In the genomic region with DNA sequence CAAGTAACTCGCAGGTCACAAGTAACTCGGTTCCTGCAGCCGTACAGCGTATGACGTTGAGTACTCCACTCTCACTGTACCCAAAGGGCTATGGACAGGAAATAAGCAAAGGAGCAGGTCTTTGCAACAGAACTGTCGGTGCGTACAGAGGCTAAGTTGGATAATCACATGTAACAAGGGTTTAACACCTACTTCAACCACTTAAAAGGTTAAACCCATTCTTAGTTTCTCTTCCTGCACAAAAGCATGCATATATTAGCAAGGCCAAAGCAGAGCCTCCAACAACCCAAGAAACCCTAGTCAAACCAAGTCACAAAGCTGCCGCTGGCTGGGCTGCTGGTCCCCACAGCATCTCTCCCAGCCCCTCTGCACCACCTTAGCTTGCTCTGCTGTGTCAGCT, we compare ENCODE assay signal across 14 mouse cellular contexts. TPM values are rescaled to one million over a fixed set of nuclear protein-coding genes. Genes with fewer than 3 reads are reported as not detected.
DNase-seq lines count a peak whose midpoint lies in the region; ATAC-seq lines count a peak whose summit lies in the region.
"Had no signal": no experiment of that assay in that cellular context is flagged by ENCODE, and none has a peak within 500 bp of the region (broad histone marks: within the 10 kb centered on the region; RNA-seq: fewer than 3 reads in every experiment).

No protein-coding gene starts in this region.

- ATAC-seq in forebrain, embryonic 13.5 days = no peak
- no peak for ATAC-seq in forebrain, embryonic 14.5 days
- ATAC-seq in embryonic facial prominence, embryonic 14.5 days (ENCODE audit: low read depth) = no peak
- ATAC-seq in midbrain, embryonic 14.5 days (ENCODE audit: low FRiP score, low TSS enrichment) = no peak

- DNase-seq in forebrain, embryonic 14.5 days (ENCODE audit: low spot score) = no peak
- DNase-seq in A20 (ENCODE audit: low read depth, low spot score) = peak; percentile 24
- no peak for DNase-seq in embryonic facial prominence, embryonic 14.5 days (ENCODE audit: low spot score)
- DNase-seq in midbrain, embryonic 14.5 days = no peak
- DNase-seq in layer of hippocampus, adult 8-10 months (ENCODE audit: low spot score in 2 of 2) = no peak
- no peak for DNase-seq in testis, postnatal 10 days (ENCODE audit: low spot score)
- no peak for DNase-seq in right cerebral cortex, postnatal 10 days (ENCODE audit: low spot score in 2 of 2)
- DNase-seq: cerebellum, postnatal 10 days; gastrocnemius, postnatal 25 days; heart, postnatal 10 days; right cerebral cortex, adult 18-20 months; thymus, adult 18-20 months had no signal

- H3K27ac ChIP-seq in forebrain, embryonic 13.5 days = no peak overlapping the region
- no peak overlapping the region for H3K27ac ChIP-seq in forebrain, embryonic 14.5 days (ENCODE audit: low read depth, low read length)
- no peak overlapping the region for H3K27ac ChIP-seq in embryonic facial prominence, embryonic 14.5 days (replicated peaks; ENCODE audit: low read depth, low read length)
- H3K27ac ChIP-seq in midbrain, embryonic 14.5 days (replicated peaks; ENCODE audit: low read depth, low read length) = no peak overlapping the region
- H3K27ac ChIP-seq: lung, embryonic 15.5 days had no signal

- H3K4me1 ChIP-seq in forebrain, embryonic 13.5 days = peaks cover 19% of the 10 kb centered on the region
- H3K4me1 ChIP-seq in forebrain, embryonic 14.5 days (ENCODE audit: control insufficient read depth, insufficient read depth, low read length) = peaks cover 8% of the 10 kb centered on the region
- H3K4me1 ChIP-seq in embryonic facial prominence, embryonic 14.5 days (ENCODE audit: control insufficient read depth, insufficient read depth, low read length) = peaks cover 13% of the 10 kb centered on the region
- H3K4me1 ChIP-seq in midbrain, embryonic 14.5 days (ENCODE audit: control insufficient read depth, insufficient read depth, low read length) = peaks cover 21% of the 10 kb centered on the region

- peak overlapping the region; percentile 92 for H3K4me2 ChIP-seq in forebrain, embryonic 13.5 days
- no peak overlapping the region for H3K4me2 ChIP-seq in forebrain, embryonic 14.5 days (ENCODE audit: low read length)
- peak overlapping the region; percentile 94; the same call in 1 of the 2 replicates for H3K4me2 ChIP-seq in embryonic facial prominence, embryonic 14.5 days (ENCODE audit: low read depth, low read length)
- H3K4me2 ChIP-seq in midbrain, embryonic 14.5 days (ENCODE audit: low read length) = peak overlapping the region; percentile 81; the same call in 1 of the 2 replicates

- WGBS in forebrain, embryonic 13.5 days = 92% methylated on average over 8 of the region's 8 CpGs
- WGBS in forebrain, embryonic 14.5 days = 90% methylated on average over 8 of the region's 8 CpGs
- 87% methylated on average over 8 of the region's 8 CpGs for WGBS in embryonic facial prominence, embryonic 14.5 days
- WGBS in midbrain, embryonic 14.5 days = 94% methylated on average over 8 of the region's 8 CpGs

- H3K27me3 ChIP-seq in forebrain, embryonic 13.5 days = no peaks in the 10 kb centered on the region
- H3K27me3 ChIP-seq in forebrain, embryonic 14.5 days (replicated peaks; ENCODE audit: control insufficient read depth, insufficient read depth, low read length) = no peaks in the 10 kb centered on the region
- H3K27me3 ChIP-seq in embryonic facial prominence, embryonic 14.5 days (replicated peaks; ENCODE audit: control insufficient read depth, insufficient read depth, low read length) = no peaks in the 10 kb centered on the region
- H3K27me3 ChIP-seq in midbrain, embryonic 14.5 days (ENCODE audit: control insufficient read depth, insufficient read depth, low read length) = no peaks in the 10 kb centered on the region
- H3K27me3 ChIP-seq: lung, embryonic 15.5 days had no signal

- H3K9ac ChIP-seq in forebrain, embryonic 13.5 days = peak overlapping the region; percentile 89; the same call in 1 of the 2 replicates
- H3K9ac ChIP-seq in forebrain, embryonic 14.5 days (ENCODE audit: low read length) = no peak overlapping the region
- H3K9ac ChIP-seq in embryonic facial prominence, embryonic 14.5 days (ENCODE audit: low read depth, low read length) = no peak overlapping the region
- no peak overlapping the region for H3K9ac ChIP-seq in midbrain, embryonic 14.5 days (replicated peaks; ENCODE audit: low read length)
- H3K9ac ChIP-seq: lung, embryonic 15.5 days had no signal

- no peak overlapping the region for H3K4me3 ChIP-seq in forebrain, embryonic 13.5 days
- H3K4me3 ChIP-seq in forebrain, embryonic 14.5 days (ENCODE audit: low read depth, low read length) = no peak overlapping the region
- no peak overlapping the region for H3K4me3 ChIP-seq in embryonic facial prominence, embryonic 14.5 days (ENCODE audit: low read depth, low read length)
- H3K4me3 ChIP-seq in midbrain, embryonic 14.5 days (replicated peaks; ENCODE audit: low read depth, low read length) = no peak overlapping the region

- H3K36me3 ChIP-seq in forebrain, embryonic 13.5 days (ENCODE audit: poor library complexity, severe bottlenecking) = peaks cover 28% of the 10 kb centered on the region
- H3K36me3 ChIP-seq in forebrain, embryonic 14.5 days (ENCODE audit: control insufficient read depth, insufficient read depth, low read length) = peaks cover 29% of the 10 kb centered on the region
- peaks cover 25% of the 10 kb centered on the region for H3K36me3 ChIP-seq in embryonic facial prominence, embryonic 14.5 days (ENCODE audit: control insufficient read depth, insufficient read depth, low read length)
- H3K36me3 ChIP-seq in midbrain, embryonic 14.5 days (ENCODE audit: control insufficient read depth, insufficient read depth, low read length) = peaks cover 26% of the 10 kb centered on the region

- H3K9me3 ChIP-seq in forebrain, embryonic 13.5 days (replicated peaks) = no peaks in the 10 kb centered on the region
- H3K9me3 ChIP-seq in forebrain, embryonic 14.5 days (replicated peaks; ENCODE audit: control insufficient read depth, low read length) = no peaks in the 10 kb centered on the region
- no peaks in the 10 kb centered on the region for H3K9me3 ChIP-seq in embryonic facial prominence, embryonic 14.5 days (ENCODE audit: control insufficient read depth, low read length)
- H3K9me3 ChIP-seq in midbrain, embryonic 14.5 days (ENCODE audit: control insufficient read depth, low read length) = no peaks in the 10 kb centered on the region
- H3K9me3 ChIP-seq: lung, embryonic 15.5 days had no signal

RNA-seq across cellular contexts. Expression of gene Unc119b, which starts 2.3 kb away (rescaled TPM):
- polyA plus RNA-seq in forebrain, embryonic 13.5 days (2015; fragmentation: Nextera tagmentation; extraction: Ambion mirVana) = 44.8 and 49.9 TPM in 2 replicates
- 35.4 and 37.8 TPM in 2 replicates for polyA plus RNA-seq in forebrain, embryonic 14.5 days (2014; fragmentation: Nextera tagmentation; extraction: Ambion mirVana)
- 32.2 and 35.4 TPM in 2 replicates for polyA plus RNA-seq in embryonic facial prominence, embryonic 14.5 days (2014; fragmentation: Nextera tagmentation; extraction: Ambion mirVana)
- polyA plus RNA-seq in midbrain, embryonic 14.5 days (2014; fragmentation: Nextera tagmentation; extraction: Ambion mirVana) = 29.1 and 37.2 TPM in 2 replicates
- total RNA-seq in layer of hippocampus, adult 8-10 months (2022) = 10 to 100 TPM; 26.9 to 29.3 (median 27.6) TPM

RNA-seq across cellular contexts. Expression of gene Acads, which starts 13.3 kb away (rescaled TPM):
- polyA plus RNA-seq in forebrain, embryonic 13.5 days (2015; fragmentation: Nextera tagmentation; extraction: Ambion mirVana) = 27.7 and 28.6 TPM in 2 replicates
- 17.7 and 18.8 TPM in 2 replicates for polyA plus RNA-seq in forebrain, embryonic 14.5 days (2014; fragmentation: Nextera tagmentation; extraction: Ambion mirVana)
- 28.5 and 28.7 TPM in 2 replicates for polyA plus RNA-seq in embryonic facial prominence, embryonic 14.5 days (2014; fragmentation: Nextera tagmentation; extraction: Ambion mirVana)
- 13.8 and 14.6 TPM in 2 replicates for polyA plus RNA-seq in midbrain, embryonic 14.5 days (2014; fragmentation: Nextera tagmentation; extraction: Ambion mirVana)
- 10 to 100 TPM in 1 of 4 experiments, 1 to 10 TPM in 3; 8.1 to 11.7 (median 9.2) TPM for total RNA-seq in layer of hippocampus, adult 8-10 months (2022)

RNA-seq across cellular contexts. Expression of gene Mlec, which starts 25.5 kb away (rescaled TPM):
- polyA plus RNA-seq in forebrain, embryonic 13.5 days (2015; fragmentation: Nextera tagmentation; extraction: Ambion mirVana) = 23.5 and 25.9 TPM in 2 replicates
- 11.4 and 12.5 TPM in 2 replicates for polyA plus RNA-seq in forebrain, embryonic 14.5 days (2014; fragmentation: Nextera tagmentation; extraction: Ambion mirVana)
- polyA plus RNA-seq in embryonic facial prominence, embryonic 14.5 days (2014; fragmentation: Nextera tagmentation; extraction: Ambion mirVana) = 69.8 and 72.9 TPM in 2 replicates
- 14.6 and 18.6 TPM in 2 replicates for polyA plus RNA-seq in midbrain, embryonic 14.5 days (2014; fragmentation: Nextera tagmentation; extraction: Ambion mirVana)
- total RNA-seq in layer of hippocampus, adult 8-10 months (2022) = 100 to 1,000 TPM in 1 of 4 experiments, 10 to 100 TPM in 3; 80.4 to 100 (median 89.0) TPM

RNA-seq across cellular contexts. Expression of gene Gm10401, which starts 34.4 kb away (rescaled TPM):
- polyA plus RNA-seq in forebrain, embryonic 13.5 days (2015; fragmentation: Nextera tagmentation; extraction: Ambion mirVana) = 38.4 and 40.9 TPM in 2 replicates
- polyA plus RNA-seq in forebrain, embryonic 14.5 days (2014; fragmentation: Nextera tagmentation; extraction: Ambion mirVana) = 39.4 and 50.4 TPM in 2 replicates
- polyA plus RNA-seq in embryonic facial prominence, embryonic 14.5 days (2014; fragmentation: Nextera tagmentation; extraction: Ambion mirVana) = 53.2 and 54.0 TPM in 2 replicates
- polyA plus RNA-seq in midbrain, embryonic 14.5 days (2014; fragmentation: Nextera tagmentation; extraction: Ambion mirVana) = 59.4 and 72.9 TPM in 2 replicates
- not detected for total RNA-seq in layer of hippocampus, adult 8-10 months (2022)
- total RNA-seq: gastrocnemius, postnatal 25 days; heart, postnatal 10 days had no signal
